Mouse (Mus musculus): ENCODE measurements at regions not wholly inside any gene's neighbourhood (a gene's known extent, or its start where the extent isn't known, plus 50 kb on each side); places are given as distances from the start of the nearest gene placed in this dataset.

- no peaks in the 10 kb centered on the region for H3K4me1 ChIP-seq (ENCODE audit: control insufficient read depth, insufficient read depth, low read length)
- H3K36me3 ChIP-seq (ENCODE audit: control insufficient read depth, insufficient read depth, low read length) = no peaks in the 10 kb centered on the region
- H3K27me3 ChIP-seq (ENCODE audit: control insufficient read depth, insufficient read depth, low read length) = no peaks in the 10 kb centered on the region
- H3K79me2 ChIP-seq (ENCODE audit: control insufficient read depth, insufficient read depth, low read length) = no peaks in the 10 kb centered on the region
- no peak overlapping the region for H3K4me3 ChIP-seq (ENCODE audit: insufficient read depth, low read depth, low read length)
- H3K9ac ChIP-seq (ENCODE audit: low read depth, low read length) = no peak overlapping the region
- DNase-seq (ENCODE audit: extremely low read depth, low read depth, low spot score) = no peak
- no peak overlapping the region for H3K27ac ChIP-seq (replicated peaks; ENCODE audit: insufficient read depth, low read depth, low read length)
- no peak for TF ChIP-seq POLR2A (IDR thresholded peaks at IDR 0.05; ENCODE audit: extremely low read depth, insufficient read depth, low read length)
- no peak for TF ChIP-seq CTCF (IDR thresholded peaks at IDR 0.05; ENCODE audit: low read depth, low read length)
Observed at GRCm38 (mm10) chr12:32434506-32435002, 56.0 kb downstream of the Ccdc71l start.

GRCm38 (mm10) chr12:32435126-32435525 lies 56.6 kb downstream of the Ccdc71l start:
- H3K4me3 ChIP-seq (ENCODE audit: insufficient read depth, low read depth, low read length) = no peak overlapping the region
- no peaks in the 10 kb centered on the region for H3K79me2 ChIP-seq (ENCODE audit: control insufficient read depth, insufficient read depth, low read length)
- no peak overlapping the region for H3K27ac ChIP-seq (replicated peaks; ENCODE audit: insufficient read depth, low read depth, low read length)
- no peak overlapping the region for H3K9ac ChIP-seq (ENCODE audit: low read depth, low read length)
- WGBS = 44% methylated on average over 1 of the region's 1 CpGs
- no peaks in the 10 kb centered on the region for H3K27me3 ChIP-seq (ENCODE audit: control insufficient read depth, insufficient read depth, low read length)
- TF ChIP-seq CTCF (IDR thresholded peaks at IDR 0.05; ENCODE audit: low read depth, low read length) (no peak), POLR2A (IDR thresholded peaks at IDR 0.05; ENCODE audit: extremely low read depth, insufficient read depth, low read length) (no peak)
- no peaks in the 10 kb centered on the region for H3K36me3 ChIP-seq (ENCODE audit: control insufficient read depth, insufficient read depth, low read length)
- H3K4me1 ChIP-seq (ENCODE audit: control insufficient read depth, insufficient read depth, low read length) = no peaks in the 10 kb centered on the region
- DNase-seq (ENCODE audit: extremely low read depth, low read depth, low spot score) = peak; percentile 10

GRCm38 (mm10) chr12:32438209-32438608 lies 59.7 kb downstream of the Ccdc71l start:
- TF ChIP-seq CTCF (IDR thresholded peaks at IDR 0.05; ENCODE audit: low read depth, low read length) (no peak), POLR2A (IDR thresholded peaks at IDR 0.05; ENCODE audit: extremely low read depth, insufficient read depth, low read length) (no peak)
- no peaks in the 10 kb centered on the region for H3K79me2 ChIP-seq (ENCODE audit: control insufficient read depth, insufficient read depth, low read length)
- H3K27ac ChIP-seq (replicated peaks; ENCODE audit: insufficient read depth, low read depth, low read length) = no peak overlapping the region
- WGBS = 79% methylated on average over 1 of the region's 1 CpGs
- H3K27me3 ChIP-seq (ENCODE audit: control insufficient read depth, insufficient read depth, low read length) = no peaks in the 10 kb centered on the region
- no peaks in the 10 kb centered on the region for H3K4me1 ChIP-seq (ENCODE audit: control insufficient read depth, insufficient read depth, low read length)
- no peak overlapping the region for H3K4me3 ChIP-seq (ENCODE audit: insufficient read depth, low read depth, low read length)
- DNase-seq (ENCODE audit: extremely low read depth, low read depth, low spot score) = no peak
- H3K36me3 ChIP-seq (ENCODE audit: control insufficient read depth, insufficient read depth, low read length) = no peaks in the 10 kb centered on the region
- H3K9ac ChIP-seq (ENCODE audit: low read depth, low read length) = no peak overlapping the region

GRCm38 (mm10) chr12:32444770-32445169 lies 66.3 kb downstream of the Ccdc71l start:
- no peak overlapping the region for H3K4me3 ChIP-seq (ENCODE audit: insufficient read depth, low read depth, low read length)
- no peak for DNase-seq (ENCODE audit: extremely low read depth, low read depth, low spot score)
- no peaks in the 10 kb centered on the region for H3K4me1 ChIP-seq (ENCODE audit: control insufficient read depth, insufficient read depth, low read length)
- H3K9ac ChIP-seq (ENCODE audit: low read depth, low read length) = no peak overlapping the region
- TF ChIP-seq POLR2A (IDR thresholded peaks at IDR 0.05; ENCODE audit: extremely low read depth, insufficient read depth, low read length) (no peak), CTCF (IDR thresholded peaks at IDR 0.05; ENCODE audit: low read depth, low read length) (no peak)
- no peaks in the 10 kb centered on the region for H3K79me2 ChIP-seq (ENCODE audit: control insufficient read depth, insufficient read depth, low read length)
- H3K36me3 ChIP-seq (ENCODE audit: control insufficient read depth, insufficient read depth, low read length) = no peaks in the 10 kb centered on the region
- H3K27ac ChIP-seq (replicated peaks; ENCODE audit: insufficient read depth, low read depth, low read length) = no peak overlapping the region
- WGBS = 84% methylated on average over 4 of the region's 4 CpGs
- H3K27me3 ChIP-seq (ENCODE audit: control insufficient read depth, insufficient read depth, low read length) = no peaks in the 10 kb centered on the region

- Histone ChIP-seq H3K27me3 (ENCODE audit: control insufficient read depth, insufficient read depth, low read length) (no peaks in the 10 kb centered on the region), H3K36me3 (ENCODE audit: control insufficient read depth, insufficient read depth, low read length) (no peaks in the 10 kb centered on the region), H3K27ac (replicated peaks; ENCODE audit: insufficient read depth, low read depth, low read length) (no peak overlapping the region), H3K79me2 (ENCODE audit: control insufficient read depth, insufficient read depth, low read length) (no peaks in the 10 kb centered on the region), H3K4me1 (ENCODE audit: control insufficient read depth, insufficient read depth, low read length) (no peaks in the 10 kb centered on the region), H3K9ac (ENCODE audit: low read depth, low read length) (no peak overlapping the region), H3K4me3 (ENCODE audit: insufficient read depth, low read depth, low read length) (no peak overlapping the region)
- no peak for DNase-seq (ENCODE audit: extremely low read depth, low read depth, low spot score)
- TF ChIP-seq CTCF (IDR thresholded peaks at IDR 0.05; ENCODE audit: low read depth, low read length) = no peak
- no peak for TF ChIP-seq POLR2A (IDR thresholded peaks at IDR 0.05; ENCODE audit: extremely low read depth, insufficient read depth, low read length)
Observed at GRCm38 (mm10) chr12:32445874-32446273, 67.4 kb downstream of the Ccdc71l start.

- no peak for DNase-seq (ENCODE audit: extremely low read depth, low read depth, low spot score)
- no peak overlapping the region for H3K27ac ChIP-seq (replicated peaks; ENCODE audit: insufficient read depth, low read depth, low read length)
- no peaks in the 10 kb centered on the region for H3K27me3 ChIP-seq (ENCODE audit: control insufficient read depth, insufficient read depth, low read length)
- no peaks in the 10 kb centered on the region for H3K79me2 ChIP-seq (ENCODE audit: control insufficient read depth, insufficient read depth, low read length)
- H3K9ac ChIP-seq (ENCODE audit: low read depth, low read length) = no peak overlapping the region
- no peak for TF ChIP-seq CTCF (IDR thresholded peaks at IDR 0.05; ENCODE audit: low read depth, low read length)
- no peak for TF ChIP-seq POLR2A (IDR thresholded peaks at IDR 0.05; ENCODE audit: extremely low read depth, insufficient read depth, low read length)
- no peak overlapping the region for H3K4me3 ChIP-seq (ENCODE audit: insufficient read depth, low read depth, low read length)
- no peaks in the 10 kb centered on the region for H3K36me3 ChIP-seq (ENCODE audit: control insufficient read depth, insufficient read depth, low read length)
- H3K4me1 ChIP-seq (ENCODE audit: control insufficient read depth, insufficient read depth, low read length) = no peaks in the 10 kb centered on the region; the same call in 1 of the 2 replicates
Observed at GRCm38 (mm10) chr12:32449373-32449772, 70.9 kb downstream of the Ccdc71l start.

All from liver, adult 2 months (tissue).